Mouse (Mus musculus) lung, postnatal 0 days (tissue): Measurements from ENCODE around the gene Nsd2.

Source experiments
- CTCF ChIP-seq: IDR thresholded peaks from 2 replicates; pipeline ENCODE4 v1.5.1; 2016; ENCODE audit warnings: antibody characterized with exemption, mild to moderate bottlenecking
- EP300 ChIP-seq: IDR thresholded peaks from 2 replicates; pipeline ENCODE4 v1.6.1; 2016; ENCODE audit warnings: antibody characterized with exemption, mild to moderate bottlenecking, control low read depth

DNA sequence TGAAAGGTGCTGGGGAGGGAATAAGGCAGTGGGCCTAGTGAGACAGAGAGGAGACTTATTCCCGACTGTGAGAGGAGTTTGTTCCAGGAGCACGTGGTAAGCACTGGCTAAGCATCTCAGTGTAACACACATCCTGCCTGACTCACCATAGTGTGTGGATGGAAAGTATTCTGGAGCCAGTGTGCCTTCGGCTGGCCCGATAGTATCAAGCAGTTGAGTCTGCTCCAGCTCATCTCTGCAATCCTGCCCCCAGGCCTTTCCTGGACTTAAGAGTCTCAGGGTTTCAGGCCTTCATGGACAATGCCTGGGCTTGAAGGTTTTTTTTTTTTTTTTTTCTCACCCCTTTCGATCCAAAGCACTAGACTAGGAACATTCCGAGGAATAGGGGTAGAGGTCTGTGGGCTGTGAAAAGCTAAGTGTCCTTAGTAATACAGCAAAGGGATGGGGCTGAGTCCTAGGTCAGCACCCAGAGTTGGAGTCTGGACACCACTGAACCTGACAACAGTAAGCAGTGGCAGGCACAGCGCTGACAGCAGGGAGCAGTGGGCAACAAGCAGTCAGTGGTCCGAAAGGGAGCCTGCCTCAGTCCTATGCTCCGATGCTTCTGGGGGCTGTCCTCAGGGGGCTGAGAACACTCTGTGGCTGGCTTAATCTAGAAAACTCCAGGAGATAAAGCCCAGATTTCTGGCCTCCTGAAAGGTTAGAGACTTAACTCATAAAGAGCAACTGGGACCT lies 1.2 kb upstream of the Nsd2 start:
- no peak for TF ChIP-seq CTCF
- no peak for TF ChIP-seq EP300
